Mouse (Mus musculus) mesoderm, embryonic 11.5 days (tissue): ENCODE results near the gene Gca.
A peak's percentile ranks its signal among the peaks of the same experiment; 100 is the strongest.

Experiments used
- DNase-seq: peaks from one replicate; pipeline ENCODE4 v3.0.0-alpha.2; 2012; ENCODE audit warnings: low read depth, low spot score

Gca gene

GRCm38 (mm10) chr2:62664135-62664670 lies at the start of gene Gca:
Gene Gca (plus strand): TSS chr2:62664285.
- peak; percentile 83 for DNase-seq

GRCm38 (mm10) chr2:62618934-62619341 lies 45.1 kb upstream of the Gca start:
- DNase-seq = no peak

- no peak for DNase-seq
Measured at GRCm38 (mm10) chr2:62619679-62620078, 44.4 kb upstream of the Gca start.

- DNase-seq = no peak
Measured at GRCm38 (mm10) chr2:62623024-62623441, 41.1 kb upstream of the Gca start.

GRCm38 (mm10) chr2:62627728-62628127 lies 36.4 kb upstream of the Gca start:
- no peak for DNase-seq

GRCm38 (mm10) chr2:62628356-62628755 lies 35.7 kb upstream of the Gca start:
- no peak for DNase-seq

- DNase-seq = peak; percentile 54
Measured at GRCm38 (mm10) chr2:62630446-62630845, 33.6 kb upstream of the Gca start.

- no peak for DNase-seq
Measured at GRCm38 (mm10) chr2:62639869-62640268, 24.2 kb upstream of the Gca start.

GRCm38 (mm10) chr2:62643405-62644305 lies 20.4 kb upstream of the Gca start:
- DNase-seq = peak; percentile 60

- no peak for DNase-seq
Measured at GRCm38 (mm10) chr2:62644891-62645290, 19.2 kb upstream of the Gca start.

- no peak for DNase-seq
Measured at GRCm38 (mm10) chr2:62645475-62645874, 18.6 kb upstream of the Gca start.

- peak; percentile 49 for DNase-seq
Measured at GRCm38 (mm10) chr2:62646014-62646645, 18.0 kb upstream of the Gca start, which contains the start of gene Ifih1. Gene Ifih1 (minus strand): TSS chr2:62646255.

GRCm38 (mm10) chr2:62646671-62647289 lies 17.3 kb upstream of the Gca start:
- DNase-seq = no peak

GRCm38 (mm10) chr2:62651890-62652289 lies 12.2 kb upstream of the Gca start:
- no peak for DNase-seq

GRCm38 (mm10) chr2:62652466-62652865 lies 11.6 kb upstream of the Gca start:
- no peak for DNase-seq

- peak; percentile 38 for DNase-seq
Measured at GRCm38 (mm10) chr2:62654519-62655338, 9.4 kb upstream of the Gca start.

GRCm38 (mm10) chr2:62656072-62656471 lies 8.0 kb upstream of the Gca start:
- no peak for DNase-seq

- DNase-seq = no peak
Measured at GRCm38 (mm10) chr2:62660565-62660964, 3.5 kb upstream of the Gca start.

GRCm38 (mm10) chr2:62662560-62662959 lies 1.5 kb upstream of the Gca start:
- DNase-seq = no peak

GRCm38 (mm10) chr2:62664839-62665238 lies 754 bp downstream of the Gca start:
- no peak for DNase-seq

- no peak for DNase-seq
Measured at GRCm38 (mm10) chr2:62665536-62665935, 1.5 kb downstream of the Gca start.
